Mouse (Mus musculus) G1E (cell line): ENCODE results near the gene Hoxd3.

ENCODE experiments used
- GATA1 ChIP-seq: IDR thresholded peaks from 2 replicates; pipeline ENCODE4 v1.6.1; 2012; ENCODE audit warnings: borderline replicate concordance, low read length, inconsistent platforms, mixed read lengths
- GATA2 ChIP-seq: IDR thresholded peaks from 2 replicates; pipeline ENCODE4 v1.6.1; 2012; ENCODE audit warnings: low read depth, low read length, inconsistent platforms, borderline replicate concordance
- POLR2AphosphoS5 ChIP-seq: IDR thresholded peaks from 2 replicates; pipeline ENCODE4 v1.6.1; 2012; ENCODE audit warnings: low read depth, low read length, inconsistent platforms; ENCODE audit not compliant: insufficient replicate concordance

- TF ChIP-seq POLR2AphosphoS5: no peak
- no peak for TF ChIP-seq GATA2
- TF ChIP-seq GATA1: no peak
Observed at GRCm38 (mm10) chr2:74682796-74683195, 28.9 kb upstream of the Hoxd3 start.
